In genomic region chr1:137218611-137219010, GRCm38 (mm10) we compare ENCODE assay signal across 21 mouse cellular contexts.
DNase-seq lines count a peak whose midpoint lies in the region; ATAC-seq and TF ChIP-seq lines count a peak whose summit lies in the region.
"Had no signal": no experiment of that assay in that cellular context is flagged by ENCODE, and none has a peak within 500 bp of the region (broad histone marks: within the 10 kb centered on the region; RNA-seq: fewer than 3 reads in every experiment).

No protein-coding gene starts in this region.

- H3K9ac ChIP-seq in limb, embryonic 14.5 days (ENCODE audit: low read depth, low read length, severe bottlenecking), result no peak overlapping the region
- H3K9ac ChIP-seq: hindbrain, embryonic 15.5 days; liver, embryonic 13.5 days; neural tube, embryonic 12.5 days had no signal

- no peak overlapping the region for H3K4me3 ChIP-seq in limb, embryonic 14.5 days (replicated peaks; ENCODE audit: low read length)
- H3K4me3 ChIP-seq: embryonic facial prominence, embryonic 10.5 days; hindbrain, embryonic 15.5 days; liver, embryonic 13.5 days; midbrain, embryonic 10.5 days; neural tube, embryonic 12.5 days had no signal

- no peak overlapping the region for H3K4me2 ChIP-seq in limb, embryonic 14.5 days (replicated peaks; ENCODE audit: low read depth, low read length, severe bottlenecking)
- H3K4me2 ChIP-seq: hindbrain, embryonic 15.5 days; liver, embryonic 13.5 days; neural tube, embryonic 12.5 days had no signal

- no peak for TF ChIP-seq POLR2A in limb, embryonic 14.5 days (IDR thresholded peaks at IDR 0.05; ENCODE audit: borderline replicate concordance, extremely low read depth, insufficient read depth, insufficient read length)

- WGBS in limb, embryonic 14.5 days, result 22% methylated on average over 11 of the region's 11 CpGs

- H3K4me1 ChIP-seq in limb, embryonic 14.5 days (ENCODE audit: control insufficient read depth, insufficient read depth, low read length), result peaks cover 7% of the 10 kb centered on the region; the same call in 1 of the 2 replicates

- no peaks in the 10 kb centered on the region for H3K36me3 ChIP-seq in limb, embryonic 14.5 days (ENCODE audit: control insufficient read depth, insufficient read depth, low read length)
- H3K36me3 ChIP-seq: embryonic facial prominence, embryonic 10.5 days; G1E; hindbrain, embryonic 15.5 days; liver, embryonic 13.5 days; midbrain, embryonic 10.5 days; neural tube, embryonic 12.5 days had no signal

- H3K27me3 ChIP-seq in limb, embryonic 14.5 days (ENCODE audit: control insufficient read depth, insufficient read depth, low read length), result 0 out of 2 replicates have a peak, but pooled peaks cover 5% of the 10 kb centered on the region
- H3K27me3 ChIP-seq: hindbrain, embryonic 15.5 days; neural tube, embryonic 12.5 days had no signal

- peak; percentile 19 for DNase-seq in thymus, postnatal 14 days
- DNase-seq in thymus, postnatal 10 days (ENCODE audit: low spot score in 2 of 2), result no peak
- peak; percentile 7 for DNase-seq in limb, embryonic 14.5 days (ENCODE audit: low spot score)
- no peak for DNase-seq in kidney, postnatal 36 days
- DNase-seq in kidney, postnatal 10 days, result no peak
- DNase-seq in layer of hippocampus, postnatal 14 days (ENCODE audit: low spot score in 2 of 2), result no peak
- DNase-seq: adrenal gland, postnatal 14 days; cerebellum, adult 11 months; cerebellum, postnatal 25 days; heart, adult 18-20 months; heart, postnatal 36 days; liver, embryonic 13.5 days; right cerebral cortex, adult 18-20 months had no signal

- H3K9me3 ChIP-seq in limb, embryonic 14.5 days (ENCODE audit: control insufficient read depth, low read length), result no peaks in the 10 kb centered on the region
- H3K9me3 ChIP-seq: embryonic facial prominence, embryonic 10.5 days; hindbrain, embryonic 15.5 days; liver, embryonic 13.5 days; midbrain, embryonic 10.5 days; neural tube, embryonic 12.5 days had no signal

- peak; percentile 93 for ATAC-seq in granulocyte monocyte progenitor cell, adult 5-6 weeks (replicated peaks; ENCODE audit: poor library complexity, severe bottlenecking)
- ATAC-seq in limb, embryonic 14.5 days (ENCODE audit: low FRiP score, low read depth), result peak; percentile 31; the same call in 1 of the 2 replicates
- ATAC-seq: intestine, postnatal 0 days; lung, postnatal 0 days had no signal

- no peak overlapping the region for H3K27ac ChIP-seq in limb, embryonic 14.5 days (replicated peaks; ENCODE audit: low read depth, low read length)
- H3K27ac ChIP-seq: embryonic facial prominence, embryonic 10.5 days; hindbrain, embryonic 15.5 days; liver, embryonic 13.5 days; midbrain, embryonic 10.5 days; neural tube, embryonic 12.5 days had no signal

Comparison
In these comparisons a context has a peak if more than half of its experiments do, and no peak if none do; other contexts are left out.
1. DNase-seq: peak in thymus, postnatal 14 days (single experiment) and limb, embryonic 14.5 days (single experiment); none in thymus, postnatal 10 days (0 of 2), kidney, postnatal 36 days (0 of 2), kidney, postnatal 10 days (single experiment) and layer of hippocampus, postnatal 14 days (0 of 2).